Mouse (Mus musculus) midbrain, embryonic 10.5 days (tissue): ENCODE data around the gene Iqsec1. TPM values are rescaled to one million over a fixed set of nuclear protein-coding genes. Genes with fewer than 3 reads are reported as not detected.

Experiments
- DNase-seq: peaks from one replicate; pipeline ENCODE4 v3.0.0-alpha.2; 2017; ENCODE audit warnings: low spot score
- H3K27ac ChIP-seq: fragments of 300-500 bp; sonication (generic); replicated peaks from 2 replicates; pipeline ENCODE4 v1.5.1; 2016; ENCODE audit warnings: mild to moderate bottlenecking
- H3K27me3 ChIP-seq: fragments of 300-500 bp; sonication (generic); 2 replicates; pipeline ENCODE4 v1.6.1; 2016; ENCODE audit warnings: low read depth, mild to moderate bottlenecking; ENCODE audit not compliant: poor library complexity, severe bottlenecking
- H3K36me3 ChIP-seq: fragments of 300-500 bp; sonication (generic); 2 replicates; pipeline ENCODE4 v1.6.1; 2016; ENCODE audit warnings: mild to moderate bottlenecking, moderate library complexity
- H3K4me1 ChIP-seq: fragments of 300-500 bp; sonication (generic); 2 replicates; pipeline ENCODE4 v1.6.1; 2016
- H3K4me3 ChIP-seq: fragments of 300-500 bp; sonication (generic); 2 replicates; pipeline ENCODE4 v1.5.1; 2016; ENCODE audit warnings: mild to moderate bottlenecking, moderate library complexity
- H3K9me3 ChIP-seq: fragments of 300-500 bp; sonication (generic); replicated peaks from 2 replicates; pipeline ENCODE4 v1.6.1; 2016; ENCODE audit warnings: mild to moderate bottlenecking
- WGBS: fragments of 180-500 bp; shearing (Covaris S2); methylation state at CpG from one replicate; pipeline ENCODE4 v1.1.7; 2016; 5-methylcytosine and 5-hydroxymethylcytosine counted together
- polyA plus RNA-seq: library from polyadenylated mRNA; unstranded; fragments of >200 nt; fragmentation: Nextera tagmentation; extraction: Ambion mirVana; gene quantifications from 2 replicates; pipeline ENCODE4 v1.2.1, GENCODE M21; 2016

The Iqsec1 gene
- polyA plus RNA-seq, 1 experiment from 2014 or later: 9.3 TPM

- no peaks in the 10 kb centered on the region for H3K36me3 ChIP-seq
- DNase-seq: no peak
- H3K4me3 ChIP-seq: peak overlapping the region; percentile 83
- peaks cover 45% of the 10 kb centered on the region for H3K4me1 ChIP-seq
- peaks cover 22% of the 10 kb centered on the region for H3K27me3 ChIP-seq
- peak overlapping the region; percentile 86; the same call in 1 of the 2 replicates for H3K27ac ChIP-seq
- no peaks in the 10 kb centered on the region for H3K9me3 ChIP-seq
- WGBS: 40% methylated on average over 4 of the region's 4 CpGs
These were observed 253.0 kb downstream of the Iqsec1 start for GRCm38 (mm10) chr6:90735396-90736036.

- no peak for DNase-seq
- Histone ChIP-seq H3K4me1 (peaks cover 49% of the 10 kb centered on the region), H3K27me3 (peaks cover 22% of the 10 kb centered on the region), H3K27ac (no peak overlapping the region), H3K4me3 (no peak overlapping the region), H3K9me3 (no peaks in the 10 kb centered on the region), H3K36me3 (no peaks in the 10 kb centered on the region)
These were observed 253.7 kb downstream of the Iqsec1 start for GRCm38 (mm10) chr6:90734806-90735205.

DNA sequence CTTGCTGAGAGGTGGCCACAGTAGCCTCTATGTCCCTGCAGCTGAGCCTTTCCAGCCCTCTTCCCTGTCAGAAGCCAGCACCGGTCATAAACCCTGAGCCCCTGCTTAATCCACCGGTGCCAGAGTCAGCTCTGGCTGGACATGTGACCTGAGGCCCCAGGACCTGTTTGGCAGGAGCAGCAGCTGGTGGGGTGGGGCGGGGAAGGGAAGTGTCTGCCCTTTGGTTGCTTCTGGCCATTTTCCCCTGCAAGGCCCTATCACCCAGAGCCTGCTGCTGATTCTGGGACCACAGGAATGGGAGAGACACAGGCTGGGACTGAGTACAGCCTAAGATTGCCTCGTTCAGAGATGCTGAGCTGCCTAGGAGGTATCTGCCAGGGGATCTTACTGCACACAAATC is 257.2 kb downstream of the Iqsec1 start:
- no peak overlapping the region for H3K4me3 ChIP-seq
- H3K9me3 ChIP-seq: no peaks in the 10 kb centered on the region
- 39% methylated on average over 4 of the region's 4 CpGs for WGBS
- 0 out of 2 replicates have a peak overlapping the region, but pooled peaks have one; percentile 14 for H3K27ac ChIP-seq
- peaks cover 22% of the 10 kb centered on the region for H3K27me3 ChIP-seq
- peaks cover 64% of the 10 kb centered on the region for H3K4me1 ChIP-seq
- no peaks in the 10 kb centered on the region for H3K36me3 ChIP-seq
- DNase-seq: no peak

DNA sequence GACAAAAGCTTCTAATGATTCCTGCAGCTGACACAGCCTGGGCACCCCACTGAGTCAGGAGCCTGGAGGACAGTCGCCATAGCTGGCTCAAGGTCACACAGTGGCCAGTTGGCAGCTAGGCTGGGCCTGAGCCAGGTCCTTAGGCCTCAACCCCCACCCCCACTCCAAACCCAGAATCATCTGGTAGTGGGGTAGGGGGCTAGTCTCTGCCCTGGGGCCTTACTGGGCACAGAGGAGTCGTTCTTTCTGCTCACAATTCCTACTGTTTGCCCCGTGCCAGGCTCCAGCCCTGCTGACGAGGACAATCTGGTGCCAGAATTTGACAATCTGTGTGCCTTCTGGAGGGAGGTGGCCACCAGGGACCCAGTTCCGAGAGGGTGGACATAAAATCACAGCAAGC is 258.7 kb downstream of the Iqsec1 start:
- peaks cover 63% of the 10 kb centered on the region for H3K4me1 ChIP-seq
- H3K27me3 ChIP-seq: peaks cover 7% of the 10 kb centered on the region; the same call in 1 of the 2 replicates
- DNase-seq: no peak
- no peaks in the 10 kb centered on the region for H3K9me3 ChIP-seq
- WGBS: 65% methylated on average over 5 of the region's 5 CpGs
- no peaks in the 10 kb centered on the region for H3K36me3 ChIP-seq
- no peak overlapping the region for H3K4me3 ChIP-seq
- H3K27ac ChIP-seq: peak overlapping the region; percentile 50; the same call in 1 of the 2 replicates

DNA sequence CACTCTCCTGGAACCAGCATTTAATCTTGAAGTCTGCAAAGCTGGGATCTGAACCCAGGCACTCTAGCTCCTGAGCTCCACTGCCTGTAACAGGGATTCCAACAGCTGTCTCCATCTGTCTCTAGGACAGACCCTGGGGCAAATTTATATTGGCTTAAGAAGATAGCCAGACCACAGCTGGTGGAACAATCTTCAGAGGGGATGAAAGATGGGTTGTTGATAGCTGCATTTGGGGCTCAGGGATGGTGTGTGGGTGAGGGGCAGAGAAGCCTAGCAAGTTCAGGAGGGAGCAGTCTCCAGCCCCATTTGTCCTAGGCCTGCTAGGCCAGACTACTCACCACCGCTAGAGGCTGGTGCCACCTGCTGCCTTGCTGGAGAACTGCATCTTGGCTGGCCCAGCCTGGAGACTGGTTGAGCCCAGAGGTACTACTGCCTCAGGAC is 260.0 kb downstream of the Iqsec1 start:
- H3K27ac ChIP-seq: 0 out of 2 replicates have a peak overlapping the region, but pooled peaks have one; percentile 25
- no peaks in the 10 kb centered on the region for H3K9me3 ChIP-seq
- 0% methylated on average over 1 of the region's 1 CpGs for WGBS

DNA sequence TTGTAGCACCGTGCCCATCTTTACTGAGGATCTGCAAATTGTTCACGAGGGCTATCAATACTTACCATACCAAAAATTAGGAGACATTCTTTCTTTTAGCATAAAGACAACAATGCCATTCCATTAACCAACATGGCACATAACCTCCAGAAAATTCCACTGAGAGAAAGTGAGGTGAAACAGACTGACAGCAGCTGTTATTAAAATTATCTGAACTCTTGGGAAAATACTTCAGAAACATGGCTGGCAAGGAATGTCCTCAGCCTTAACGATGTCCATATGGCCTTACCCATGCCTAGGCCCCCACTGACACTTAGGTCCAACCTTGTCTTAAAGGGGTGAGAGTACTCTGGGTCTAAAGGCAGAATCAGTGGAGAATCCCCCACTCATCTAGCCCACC is 260.7 kb downstream of the Iqsec1 start:
- no peaks in the 10 kb centered on the region for H3K27me3 ChIP-seq
- H3K9me3 ChIP-seq: no peaks in the 10 kb centered on the region
- 0 out of 2 replicates have a peak overlapping the region, but pooled peaks have one; percentile 23 for H3K27ac ChIP-seq
- H3K4me3 ChIP-seq: no peak overlapping the region
- 89% methylated on average over 3 of the region's 3 CpGs for WGBS
- no peak for DNase-seq
- H3K36me3 ChIP-seq: 0 out of 2 replicates have a peak, but pooled peaks cover 2% of the 10 kb centered on the region
- peaks cover 68% of the 10 kb centered on the region for H3K4me1 ChIP-seq

More for the DNA sequence above, 260.0 kb downstream of the Iqsec1 start:
- no peak overlapping the region for H3K4me3 ChIP-seq
- no peaks in the 10 kb centered on the region for H3K36me3 ChIP-seq
- DNase-seq: peak; percentile 80
- H3K27me3 ChIP-seq: no peaks in the 10 kb centered on the region
- peaks cover 68% of the 10 kb centered on the region for H3K4me1 ChIP-seq

GRCm38 (mm10) chr6:90726711-90727122 is 261.8 kb downstream of the Iqsec1 start:
- DNase-seq: no peak
- H3K4me3 ChIP-seq: no peak overlapping the region
- WGBS: 88% methylated on average over 2 of the region's 2 CpGs
- H3K9me3 ChIP-seq: no peaks in the 10 kb centered on the region
- H3K27me3 ChIP-seq: no peaks in the 10 kb centered on the region
- peaks cover 65% of the 10 kb centered on the region for H3K4me1 ChIP-seq
- peaks cover 2% of the 10 kb centered on the region; the same call in 1 of the 2 replicates for H3K36me3 ChIP-seq
- peak overlapping the region; percentile 69 for H3K27ac ChIP-seq

GRCm38 (mm10) chr6:90725526-90725925 is 263.0 kb downstream of the Iqsec1 start:
- WGBS: 67% methylated on average over 1 of the region's 1 CpGs
- H3K36me3 ChIP-seq: peaks cover 2% of the 10 kb centered on the region; the same call in 1 of the 2 replicates
- no peak overlapping the region for H3K4me3 ChIP-seq
- no peaks in the 10 kb centered on the region for H3K9me3 ChIP-seq
- 0 out of 2 replicates have a peak overlapping the region, but pooled peaks have one; percentile 58 for H3K27ac ChIP-seq
- peaks cover 58% of the 10 kb centered on the region for H3K4me1 ChIP-seq
- DNase-seq: no peak
- no peaks in the 10 kb centered on the region for H3K27me3 ChIP-seq

DNA sequence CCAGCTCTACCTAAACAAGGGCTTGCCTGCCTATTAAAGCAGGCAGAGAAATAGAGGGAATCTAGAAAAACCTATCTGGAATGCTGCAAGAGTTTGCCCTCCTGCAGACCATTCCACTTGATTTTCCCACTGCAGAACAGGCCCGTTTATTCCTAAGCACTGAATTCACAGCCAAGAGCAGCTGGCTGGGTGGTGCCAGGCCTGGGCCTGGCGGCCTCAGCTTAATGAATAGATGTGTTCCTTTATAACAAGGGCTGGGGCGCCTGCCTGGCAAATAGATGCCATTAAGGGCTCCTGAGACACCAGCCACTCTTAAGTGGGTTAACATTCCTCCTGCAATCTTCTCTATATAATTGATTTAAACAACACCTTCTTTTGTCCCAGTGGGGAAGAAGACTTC is 265.5 kb downstream of the Iqsec1 start:
- Histone ChIP-seq H3K9me3 (no peaks in the 10 kb centered on the region), H3K36me3 (peaks cover 2% of the 10 kb centered on the region; the same call in 1 of the 2 replicates), H3K4me1 (peaks cover 34% of the 10 kb centered on the region), H3K4me3 (no peak overlapping the region), H3K27ac (no peak overlapping the region), H3K27me3 (no peaks in the 10 kb centered on the region)
- no peak for DNase-seq
- 82% methylated on average over 3 of the region's 3 CpGs for WGBS

DNA sequence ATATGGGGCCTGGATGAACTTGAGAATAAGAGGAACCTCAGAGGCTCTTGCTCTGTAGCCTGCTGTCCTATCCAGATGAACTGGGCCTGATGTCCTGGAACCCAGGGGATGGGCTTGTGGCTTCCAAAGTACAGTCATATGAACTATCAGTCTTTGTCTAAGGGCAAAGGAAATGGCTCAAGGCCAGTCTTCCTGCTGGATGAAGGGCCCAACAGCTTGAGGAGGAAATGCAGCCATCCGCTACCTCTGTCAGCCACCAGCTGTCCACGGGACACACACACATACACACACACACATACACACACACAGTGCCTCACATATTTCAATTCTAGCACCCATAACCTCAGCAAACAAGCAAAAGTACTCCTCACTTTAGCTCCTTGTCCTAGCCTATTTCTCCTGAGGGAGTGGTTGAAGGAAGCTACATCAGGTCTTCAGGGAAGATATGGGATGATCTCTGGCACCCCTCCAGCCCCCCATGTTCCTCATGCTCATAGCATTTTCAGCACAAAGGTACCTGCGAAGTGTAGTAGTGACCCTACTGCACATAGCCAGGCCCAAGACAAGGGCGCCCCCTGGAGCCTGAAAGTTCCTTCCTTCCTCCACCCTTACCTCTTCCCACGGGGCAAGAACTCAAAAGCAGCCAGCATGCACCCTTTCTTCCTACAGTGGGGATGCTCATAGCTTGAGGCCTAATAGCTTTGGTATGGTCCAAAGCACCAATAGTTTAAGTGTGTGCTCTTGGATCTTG is 267.3 kb downstream of the Iqsec1 start:
- 68% methylated on average over 5 of the region's 5 CpGs for WGBS
- DNase-seq: no peak
- H3K4me1 ChIP-seq: peaks cover 30% of the 10 kb centered on the region

GRCm38 (mm10) chr6:90720201-90720600 is 268.3 kb downstream of the Iqsec1 start:
- Histone ChIP-seq H3K27ac (no peak overlapping the region), H3K36me3 (peaks cover 2% of the 10 kb centered on the region; the same call in 1 of the 2 replicates), H3K4me1 (peaks cover 31% of the 10 kb centered on the region), H3K4me3 (no peak overlapping the region), H3K9me3 (no peaks in the 10 kb centered on the region), H3K27me3 (no peaks in the 10 kb centered on the region)
- no peak for DNase-seq
- 71% methylated on average over 3 of the region's 3 CpGs for WGBS

More for the DNA sequence above, 267.3 kb downstream of the Iqsec1 start:
- Histone ChIP-seq H3K27me3 (no peaks in the 10 kb centered on the region), H3K4me3 (no peak overlapping the region), H3K27ac (no peak overlapping the region), H3K9me3 (no peaks in the 10 kb centered on the region), H3K36me3 (peaks cover 2% of the 10 kb centered on the region; the same call in 1 of the 2 replicates)

DNA sequence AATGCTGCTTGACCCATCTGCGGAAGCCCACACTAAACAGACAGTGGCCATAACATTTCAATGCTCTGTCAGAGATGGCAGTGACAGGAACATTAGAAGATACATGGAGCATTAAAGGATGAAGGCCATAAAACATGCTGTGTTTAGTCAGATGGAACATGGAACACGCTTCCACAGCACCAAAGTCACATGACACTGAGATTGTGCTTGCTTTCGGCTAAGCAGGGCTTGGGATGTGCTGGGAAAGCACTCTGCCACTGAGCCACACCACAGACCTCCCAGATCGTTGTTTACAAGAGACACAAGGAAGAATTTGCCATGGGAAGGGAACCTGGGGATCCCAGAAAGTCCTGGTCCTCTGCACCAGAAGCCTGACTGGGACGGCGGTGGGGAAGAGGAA is 269.1 kb downstream of the Iqsec1 start:
- Histone ChIP-seq H3K4me3 (no peak overlapping the region), H3K36me3 (peaks cover 2% of the 10 kb centered on the region; the same call in 1 of the 2 replicates), H3K27ac (no peak overlapping the region), H3K27me3 (no peaks in the 10 kb centered on the region), H3K9me3 (no peaks in the 10 kb centered on the region), H3K4me1 (peaks cover 31% of the 10 kb centered on the region)
- DNase-seq: no peak
- WGBS: 93% methylated on average over 6 of the region's 6 CpGs

- no peaks in the 10 kb centered on the region for H3K9me3 ChIP-seq
- H3K4me3 ChIP-seq: no peak overlapping the region
- H3K4me1 ChIP-seq: peaks cover 40% of the 10 kb centered on the region
- WGBS: 87% methylated on average over 3 of the region's 3 CpGs
- peaks cover 2% of the 10 kb centered on the region; the same call in 1 of the 2 replicates for H3K36me3 ChIP-seq
- DNase-seq: no peak
- no peak overlapping the region for H3K27ac ChIP-seq
- H3K27me3 ChIP-seq: no peaks in the 10 kb centered on the region
These were observed 270.0 kb downstream of the Iqsec1 start for GRCm38 (mm10) chr6:90718477-90718876.
